Mouse (Mus musculus): ENCODE measurements at regions not wholly inside any gene's neighbourhood (a gene's known extent, or its start where the extent isn't known, plus 50 kb on each side); places are given as distances from the start of the nearest gene placed in this dataset.

GRCm38 (mm10) chr9:87341438-87341837 is 86.1 kb upstream of the Cep162 start:
- no peak for DNase-seq

GRCm38 (mm10) chr9:87326374-87327295 is 71.3 kb upstream of the Cep162 start:
- DNase-seq, result no peak

GRCm38 (mm10) chr9:87323690-87324089 is 68.4 kb upstream of the Cep162 start:
- no peak for DNase-seq

- no peak for DNase-seq
Observed at GRCm38 (mm10) chr9:87320758-87321157, 65.4 kb upstream of the Cep162 start.

- no peak for DNase-seq
Observed at GRCm38 (mm10) chr9:87318767-87319166, 63.4 kb upstream of the Cep162 start.

- DNase-seq, result no peak
Observed at GRCm38 (mm10) chr9:87310150-87310549, 54.8 kb upstream of the Cep162 start.
